Mouse (Mus musculus) kidney, postnatal 36 days (tissue): Measurements from ENCODE around the gene Exosc9.
A peak's percentile ranks its signal among the peaks of the same experiment; 100 is the strongest.

Experiments used
- DNase-seq, 2 experiments: peaks; one replicate each; pipeline ENCODE4 v3.0.0; 2021 to 2022; ENCODE audit warnings: mixed read lengths in 2 of 2

Exosc9 gene

DNA sequence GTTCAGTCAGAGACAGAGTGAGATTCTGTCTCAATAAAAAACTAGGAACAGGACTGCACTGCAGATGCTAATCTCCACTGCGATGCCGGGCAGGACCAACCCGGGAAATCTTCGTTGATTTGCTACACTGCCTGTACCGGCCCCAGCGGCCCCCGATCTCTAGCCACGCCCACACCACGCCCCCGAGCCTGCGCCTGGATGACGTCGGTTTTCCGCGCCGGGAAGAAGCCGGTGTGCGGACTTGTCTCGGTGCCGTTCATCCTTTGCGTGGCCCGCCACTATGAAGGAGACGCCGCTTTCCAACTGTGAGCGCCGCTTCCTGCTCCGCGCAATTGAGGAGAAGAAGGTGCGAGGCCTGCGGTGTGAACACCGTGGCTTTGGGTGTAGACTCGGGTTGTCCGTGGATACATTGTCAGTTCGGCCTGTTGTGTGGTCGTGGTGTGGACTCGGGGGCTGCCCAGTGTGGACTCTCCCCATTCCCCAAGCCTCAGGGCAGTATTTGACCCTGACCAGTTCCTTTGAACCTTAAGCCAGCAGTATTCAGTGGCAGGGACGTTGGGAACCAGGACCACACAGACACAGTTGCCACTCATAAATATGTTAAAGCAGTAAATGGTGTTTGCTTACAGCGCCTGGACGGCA lies at the start of gene Exosc9:
Gene Exosc9, plus strand, starts transcription at position 201 of the 642 bp plus-strand sequence.
- DNase-seq: peak; percentile 92 to 97

DNA sequence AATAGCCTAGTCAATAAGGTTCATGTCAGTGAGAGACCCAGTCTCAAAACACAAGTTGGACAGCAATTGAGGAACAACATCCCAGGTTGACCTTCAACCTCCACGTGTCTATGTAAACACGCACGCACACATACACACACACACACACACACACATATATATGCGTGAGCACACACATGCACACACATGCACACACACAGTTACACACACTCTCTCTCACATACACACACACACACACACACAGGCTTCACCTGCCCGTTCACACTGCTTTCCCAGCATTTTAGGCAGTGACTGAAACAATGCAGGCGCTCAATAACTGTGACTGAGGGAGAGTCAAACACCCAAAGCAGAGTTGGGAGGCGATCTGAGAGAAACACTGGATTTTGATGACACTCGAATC lies 47.1 kb upstream of the Exosc9 start:
- no peak for DNase-seq

DNA sequence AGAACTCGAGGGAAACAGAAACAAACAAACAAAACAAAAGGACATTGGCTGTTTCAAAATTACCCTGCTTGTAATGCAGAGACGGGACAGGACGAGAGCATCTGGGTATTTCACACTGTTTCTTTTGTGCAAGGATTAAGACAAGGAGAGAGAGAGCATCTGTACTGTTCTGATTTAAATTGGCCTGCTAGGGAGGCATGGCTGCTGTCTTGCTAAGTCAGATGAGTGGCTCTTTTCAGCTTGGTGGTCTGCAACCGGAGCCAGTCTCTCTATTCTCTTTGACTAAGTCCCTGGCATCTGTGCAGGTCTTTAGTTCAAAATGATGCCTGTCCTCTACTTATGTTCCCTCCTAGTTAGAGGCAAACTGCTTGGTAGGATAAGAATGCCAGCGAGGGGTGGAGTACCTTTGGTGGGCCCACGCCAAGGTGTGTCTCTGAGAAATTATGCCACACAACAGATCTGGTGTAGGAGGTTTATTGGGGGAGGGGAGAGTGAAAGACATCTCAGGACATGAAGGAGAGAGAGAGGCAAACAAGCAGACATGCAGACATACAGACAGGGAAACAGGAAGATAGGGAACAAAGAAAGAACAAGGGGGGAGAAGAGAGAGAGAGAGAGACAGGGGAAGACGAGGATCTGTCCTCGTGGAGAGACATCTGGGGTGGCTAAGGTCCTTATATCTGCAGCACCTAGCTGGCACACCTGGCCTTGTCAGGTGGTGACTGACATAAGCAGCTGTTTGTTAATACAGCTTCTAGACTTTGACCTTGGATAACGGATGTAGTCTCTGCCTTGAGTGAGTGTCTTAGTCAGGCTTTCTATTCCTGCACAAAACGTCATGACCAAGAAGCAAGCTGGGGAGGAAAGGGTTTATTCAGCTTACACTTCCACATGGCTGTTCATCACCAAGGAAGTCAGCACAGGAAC lies 46.3 kb upstream of the Exosc9 start:
- DNase-seq: no peak

DNA sequence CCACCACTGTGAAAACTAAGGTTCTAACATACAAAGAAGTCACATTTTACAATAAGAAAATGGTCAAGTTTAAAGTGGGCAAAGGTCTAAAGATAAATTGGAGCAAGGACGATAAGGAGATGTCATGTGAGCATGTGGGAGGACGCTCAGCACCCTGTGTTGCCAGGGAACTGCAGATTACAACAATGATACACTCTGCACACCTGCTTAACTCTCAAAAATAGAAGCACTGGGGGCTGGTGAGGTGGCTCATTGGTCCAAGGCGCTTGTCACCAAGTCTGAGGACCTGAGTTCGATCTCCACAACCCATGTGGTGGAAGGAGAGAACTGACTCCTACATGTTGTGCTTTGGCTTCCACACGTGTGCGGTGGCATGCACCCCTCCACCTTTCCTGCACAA lies 40.9 kb upstream of the Exosc9 start:
- no peak for DNase-seq

DNA sequence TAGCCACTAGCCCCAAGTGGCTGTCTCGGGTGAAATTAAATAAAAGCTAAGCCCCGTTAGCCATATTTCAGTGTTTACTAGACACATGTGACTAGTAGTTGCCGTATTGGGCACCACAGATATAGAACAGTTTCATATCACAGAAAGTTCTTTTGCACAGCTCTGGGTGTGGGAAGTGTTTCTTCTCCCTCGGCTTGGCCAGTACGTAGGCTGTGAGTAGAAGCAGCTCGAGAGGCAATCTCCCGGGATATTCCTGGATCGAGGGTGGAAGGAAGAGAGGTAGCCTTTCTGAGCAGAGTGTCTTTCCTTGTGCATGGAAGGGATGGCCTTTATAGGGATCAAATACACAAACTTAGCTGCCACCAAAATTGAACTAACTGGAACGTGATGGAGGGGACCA lies 36.2 kb upstream of the Exosc9 start:
- DNase-seq: no peak

DNA sequence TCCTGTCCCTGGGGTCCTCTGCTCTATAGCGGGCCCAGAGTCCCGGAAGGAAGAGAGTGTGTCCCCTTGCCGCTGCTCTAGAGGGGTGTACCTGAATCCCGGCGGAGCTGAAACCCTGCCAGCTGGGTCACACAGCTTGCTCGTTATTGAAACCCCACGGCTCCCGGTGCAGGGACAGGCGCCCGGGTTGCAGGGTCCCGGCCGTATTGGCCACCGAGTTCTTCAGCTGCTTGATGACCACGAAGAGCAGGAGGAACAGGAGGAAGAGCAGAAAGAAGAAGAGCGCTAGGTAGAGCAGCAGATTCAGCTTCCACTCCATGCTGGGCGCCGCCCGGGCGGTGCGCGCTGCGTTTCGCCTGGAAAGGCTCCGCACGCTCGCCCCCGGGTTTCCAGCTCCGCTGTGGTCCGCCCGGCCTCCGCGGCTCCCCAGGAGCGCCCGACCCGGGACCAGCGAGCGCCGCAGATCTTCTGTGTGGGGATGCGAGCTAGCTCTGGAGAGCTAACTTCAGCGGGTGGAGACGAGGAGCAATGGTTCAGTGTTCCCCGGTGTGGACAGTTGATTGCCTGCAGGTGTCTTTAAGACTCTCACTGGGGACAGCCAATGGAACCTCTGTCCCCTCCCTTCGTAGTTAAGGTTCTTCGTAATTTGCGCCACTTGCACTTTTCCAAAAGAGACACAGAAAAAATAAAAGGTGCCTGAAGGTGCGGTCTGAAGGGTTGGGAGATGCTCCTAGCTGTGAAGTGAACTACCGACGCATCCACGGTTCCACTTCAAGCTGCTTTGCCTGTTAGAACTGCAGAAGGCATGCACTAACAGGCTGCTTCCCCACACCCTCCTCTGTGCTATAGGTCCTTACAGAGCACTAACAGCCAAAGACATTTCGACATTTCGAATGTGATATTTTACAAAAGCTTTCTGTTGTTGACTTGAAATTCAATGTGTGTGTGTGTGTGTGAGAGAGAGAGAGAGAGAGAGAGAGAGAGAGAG lies 31.0 kb upstream of the Exosc9 start, which contains the start of gene Gm11549:
Gene Gm11549, minus strand, starts transcription at position 741 of the 988 bp plus-strand sequence.
- DNase-seq: peak in 1 of 2 experiments; percentile 19

DNA sequence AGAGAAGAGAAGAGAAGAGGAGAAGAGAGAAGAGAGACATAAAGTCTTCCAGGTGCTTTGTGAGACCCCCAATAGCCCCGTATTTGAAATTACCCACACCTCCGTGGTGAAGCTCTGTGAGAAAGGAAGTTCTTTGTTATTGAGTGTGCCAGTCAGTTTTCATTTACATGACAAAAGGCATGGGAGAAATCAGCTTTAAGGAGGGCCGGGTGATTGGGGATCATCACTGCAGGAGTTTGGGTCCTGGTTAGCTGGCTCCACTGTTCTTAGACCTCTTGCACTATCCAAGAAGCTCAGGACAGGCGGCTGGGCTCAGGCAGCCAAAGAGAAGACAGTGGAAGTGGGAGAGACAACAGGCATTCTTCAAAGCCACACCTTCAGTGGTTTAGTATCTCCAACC lies 30.3 kb upstream of the Exosc9 start:
- no peak for DNase-seq

DNA sequence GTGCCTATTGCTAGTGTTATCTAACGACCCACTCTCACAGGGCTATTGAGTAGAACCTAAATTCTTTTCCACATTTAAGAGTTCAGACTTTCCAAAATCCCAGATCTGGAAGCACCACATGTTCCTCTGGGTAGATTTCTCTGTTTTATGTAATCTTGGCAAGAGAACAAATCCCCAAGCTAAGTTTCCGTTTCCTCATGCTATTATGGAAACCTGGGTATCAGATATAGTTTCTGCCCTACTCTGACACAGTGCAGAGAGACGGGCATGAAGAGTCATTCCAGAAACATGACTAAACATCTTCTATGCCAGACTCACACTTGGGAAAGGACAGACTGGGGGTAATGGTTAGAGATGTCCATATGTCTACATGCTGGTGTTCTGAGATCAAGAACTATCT lies 27.9 kb upstream of the Exosc9 start:
- DNase-seq: no peak

DNA sequence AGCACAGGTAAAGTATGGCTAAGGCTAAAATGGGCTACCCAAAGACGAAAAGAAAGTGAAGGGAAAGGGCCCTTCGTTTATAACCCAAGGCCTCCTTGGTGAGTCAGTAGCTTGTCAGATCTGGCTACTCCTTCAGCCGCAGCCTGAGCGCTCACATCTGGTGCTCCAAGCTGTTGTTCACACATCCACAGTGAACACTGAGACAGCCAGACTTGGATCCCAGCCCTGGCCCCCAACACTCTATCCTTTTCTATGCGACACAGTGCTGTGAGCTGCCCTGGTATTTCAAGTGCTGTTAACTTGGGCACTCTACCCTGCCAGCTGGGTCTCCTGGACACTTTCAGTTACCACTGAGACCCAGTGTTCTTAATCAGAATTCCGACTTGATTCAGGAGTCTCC lies 22.1 kb upstream of the Exosc9 start:
- DNase-seq: no peak

DNA sequence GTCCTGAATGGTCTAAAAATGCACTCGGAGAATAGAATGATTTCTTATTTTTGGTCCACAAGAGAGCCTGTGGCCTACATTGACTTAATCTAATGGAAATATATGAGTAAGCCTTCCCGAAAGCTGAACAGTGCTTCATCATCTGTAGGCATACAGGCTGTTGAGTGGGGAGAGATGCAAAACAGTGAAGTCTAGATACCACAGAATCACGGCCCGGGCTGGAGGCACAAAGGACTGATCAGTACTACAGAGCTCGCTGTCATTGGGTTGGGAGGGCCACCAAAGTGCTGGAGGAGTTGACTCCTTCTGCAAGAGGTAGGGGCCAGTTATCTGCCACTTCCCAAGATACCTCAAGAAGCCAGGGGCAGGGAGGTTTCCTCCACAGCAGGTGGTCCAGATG lies 21.6 kb upstream of the Exosc9 start:
- DNase-seq: no peak

DNA sequence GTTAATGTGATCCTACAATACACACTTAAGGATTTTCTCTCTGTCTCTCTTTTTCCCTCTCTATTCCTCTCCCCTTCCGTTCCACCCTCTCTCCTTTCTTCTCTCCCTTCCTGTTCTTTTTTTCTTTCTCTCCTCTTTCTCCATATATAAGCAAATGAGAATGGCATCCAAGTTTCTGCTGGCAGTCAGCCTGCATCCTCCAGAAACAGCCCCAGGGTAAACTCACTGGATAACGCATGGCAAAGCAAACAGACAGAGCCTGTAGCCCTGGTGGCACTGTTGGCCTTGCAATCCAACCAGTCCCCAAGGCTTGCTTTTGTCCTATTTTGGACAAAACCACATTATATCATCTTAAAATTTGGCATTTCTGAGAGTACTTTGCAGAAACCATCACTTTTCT lies 21.2 kb upstream of the Exosc9 start:
- no peak for DNase-seq

DNA sequence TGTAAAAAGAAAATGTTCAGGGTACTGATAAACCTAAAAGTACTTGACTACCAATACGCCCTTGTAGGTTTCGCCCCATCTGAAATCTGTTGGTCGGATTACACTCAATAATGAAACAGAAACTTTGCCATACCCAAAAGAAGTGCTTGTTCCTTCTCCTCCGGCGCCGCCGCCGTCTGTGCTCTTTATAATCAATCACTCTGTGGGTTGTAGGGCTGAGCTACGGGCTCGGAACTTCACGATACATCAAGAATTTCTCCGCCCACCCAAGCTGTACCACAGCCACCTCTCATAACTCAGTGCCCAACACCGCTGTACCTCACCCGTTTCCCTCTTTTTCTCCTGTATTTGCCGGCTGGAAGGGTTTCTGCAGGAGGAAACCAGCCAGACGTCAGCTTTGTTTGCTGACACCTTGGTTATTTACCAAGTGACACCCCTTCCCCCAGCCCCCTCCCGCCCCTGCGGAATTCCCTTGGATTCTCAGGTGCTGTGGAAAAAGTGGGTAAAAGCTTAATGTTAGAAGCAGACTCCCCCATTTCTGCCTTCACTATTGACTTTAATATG lies 20.3 kb upstream of the Exosc9 start:
- DNase-seq: no peak

DNA sequence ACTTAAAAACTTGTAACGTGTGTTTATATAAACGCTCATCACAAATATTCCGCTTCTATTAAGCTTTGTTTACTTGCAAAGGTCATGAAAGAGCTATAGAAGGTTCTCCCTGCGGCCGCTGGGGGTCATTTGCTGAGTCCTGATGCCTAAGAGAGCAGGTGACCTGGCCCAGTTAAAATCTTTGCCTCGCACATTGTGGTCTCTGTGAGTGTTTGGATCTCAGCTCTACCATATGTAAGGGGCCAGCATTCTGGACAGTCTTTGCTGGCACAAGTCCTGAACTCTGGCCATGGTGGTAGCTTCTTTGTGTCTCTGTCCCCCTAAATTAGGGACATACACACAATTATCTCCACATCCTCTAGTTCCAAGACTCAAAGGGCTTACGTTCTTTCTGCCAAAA lies 19.7 kb upstream of the Exosc9 start:
- no peak for DNase-seq

DNA sequence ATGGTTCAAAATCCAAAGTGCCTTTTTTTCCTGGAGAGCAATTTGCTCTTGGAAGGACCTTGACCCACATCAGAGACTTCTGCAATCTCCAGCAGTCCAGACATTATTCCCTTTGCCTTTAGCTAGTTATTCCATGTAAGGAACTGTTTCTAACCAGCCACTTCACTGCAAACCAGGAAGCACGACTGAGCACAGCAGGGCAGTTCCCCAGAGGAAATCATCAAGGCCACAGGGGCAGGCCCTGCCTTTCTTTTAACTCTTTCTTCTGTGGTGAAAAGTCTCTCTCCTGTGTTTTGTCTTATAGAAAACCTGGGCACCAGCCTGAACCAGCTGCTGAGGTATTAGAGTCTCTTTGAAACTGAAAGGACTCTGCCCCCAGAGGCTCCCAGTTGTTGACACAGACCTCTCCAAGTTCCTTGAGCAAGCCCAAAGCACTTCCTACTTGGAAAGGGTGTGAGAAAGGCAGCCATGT lies 19.2 kb upstream of the Exosc9 start:
- DNase-seq: no peak

DNA sequence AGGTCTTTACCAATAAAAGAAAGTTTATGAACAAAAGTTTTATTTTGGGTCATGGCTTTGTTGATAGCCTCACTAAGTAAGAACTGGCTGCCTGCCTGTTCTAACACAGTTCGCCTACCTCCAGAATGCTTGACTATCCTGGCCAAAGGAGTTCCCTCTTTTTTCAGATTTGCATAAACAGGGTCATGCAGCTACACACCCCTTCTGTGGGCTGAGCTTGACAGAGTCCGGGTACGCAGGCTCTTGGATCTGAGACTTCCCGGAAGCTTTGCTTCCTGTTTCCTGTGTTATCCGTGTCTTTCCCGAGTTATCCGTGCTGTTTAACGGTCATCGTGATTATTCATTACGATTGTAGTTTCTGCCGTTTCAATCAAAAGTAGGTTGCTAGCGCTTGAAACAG lies 16.4 kb upstream of the Exosc9 start:
- no peak for DNase-seq

DNA sequence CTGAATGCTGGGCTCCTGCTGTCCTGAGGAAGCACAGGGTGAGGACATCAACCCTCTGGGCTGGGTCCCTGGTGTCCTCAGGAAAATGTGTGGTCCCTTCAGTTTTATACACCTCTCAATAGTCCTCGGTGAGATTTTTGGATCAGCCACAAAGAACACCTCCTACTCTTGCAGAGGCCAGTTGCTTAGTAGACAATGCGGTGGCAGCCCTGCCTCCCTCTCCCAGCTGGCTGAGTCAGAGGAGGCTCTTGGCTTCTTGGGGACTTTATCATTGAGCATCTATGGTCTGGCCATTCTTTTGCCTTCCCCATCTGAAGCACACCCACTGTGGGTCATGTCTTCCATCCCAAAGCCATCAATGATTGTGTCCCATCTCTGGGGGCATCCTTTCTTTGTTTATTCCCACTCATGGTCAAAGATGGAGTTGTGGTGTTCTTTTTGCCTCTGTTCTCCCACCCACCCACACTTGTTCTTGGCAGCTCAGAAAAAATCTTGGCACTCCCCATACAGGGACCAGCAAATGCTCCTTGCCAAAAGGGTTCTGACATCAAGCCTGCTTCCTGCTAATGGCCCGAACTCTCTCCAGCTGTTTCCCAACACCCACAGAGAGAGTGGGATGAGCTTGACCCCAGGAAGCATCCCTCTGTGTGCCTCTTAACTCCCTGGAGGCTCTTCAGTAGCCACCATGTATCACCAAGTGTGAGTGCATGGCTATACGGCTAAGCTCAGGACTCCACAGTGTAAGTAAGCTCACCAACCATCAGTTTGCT lies 14.5 kb upstream of the Exosc9 start:
- no peak for DNase-seq

DNA sequence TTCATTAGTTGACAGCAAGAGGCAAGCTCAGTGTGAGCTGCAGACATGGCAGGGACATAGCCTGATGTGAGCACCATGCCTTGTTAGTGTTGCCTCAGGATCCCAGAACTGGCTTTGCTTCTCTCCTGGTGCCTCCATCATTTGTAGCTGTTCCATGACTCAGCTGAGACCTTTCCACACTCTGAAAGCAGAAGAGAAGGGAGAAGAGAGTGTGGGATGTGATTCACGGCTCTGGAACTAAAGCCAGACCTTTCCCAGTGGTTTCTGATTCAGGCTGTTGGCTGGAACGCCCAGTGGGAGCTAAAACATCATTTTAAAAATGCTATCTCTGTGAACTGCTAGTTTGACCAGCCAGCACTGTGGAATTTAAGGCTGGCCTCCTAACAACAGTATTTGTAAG lies 11.7 kb upstream of the Exosc9 start:
- DNase-seq: no peak

DNA sequence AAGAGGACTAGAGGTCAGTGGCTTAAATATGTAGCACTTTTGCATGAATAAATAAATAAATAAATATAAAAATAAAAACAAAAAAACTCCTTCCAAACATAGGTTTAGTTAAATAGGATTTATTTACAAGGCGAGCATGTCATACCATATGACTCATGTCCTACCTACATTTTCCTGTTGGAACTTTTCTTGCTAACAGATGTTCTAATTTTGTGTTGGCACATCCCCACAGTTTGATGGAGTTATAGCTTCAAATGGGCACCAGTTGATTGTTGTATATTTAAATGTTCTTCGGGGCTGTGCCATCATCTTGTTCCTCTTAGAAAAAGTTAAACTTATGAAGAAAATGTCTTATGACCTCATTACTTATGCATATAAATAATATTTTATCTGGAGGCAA lies 11.0 kb upstream of the Exosc9 start:
- no peak for DNase-seq

DNA sequence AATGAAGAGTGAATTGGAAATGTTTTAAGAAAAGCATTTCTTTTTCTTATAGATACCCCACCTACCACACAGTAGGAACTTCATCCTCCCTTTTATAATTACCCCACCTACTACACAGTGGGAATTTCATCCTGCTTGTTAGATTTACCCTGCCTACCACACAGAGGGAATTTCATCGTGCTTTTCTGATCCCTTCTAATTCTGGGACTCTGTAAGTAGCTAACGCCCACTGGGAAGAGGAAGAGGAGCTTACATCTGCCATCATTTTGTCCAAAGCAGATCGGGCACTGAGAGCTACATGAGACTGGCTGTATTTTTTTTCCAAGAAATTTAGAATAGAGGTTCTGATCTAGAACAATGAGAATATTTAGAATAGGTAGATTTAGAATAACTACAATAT lies 7.4 kb upstream of the Exosc9 start:
- no peak for DNase-seq

DNA sequence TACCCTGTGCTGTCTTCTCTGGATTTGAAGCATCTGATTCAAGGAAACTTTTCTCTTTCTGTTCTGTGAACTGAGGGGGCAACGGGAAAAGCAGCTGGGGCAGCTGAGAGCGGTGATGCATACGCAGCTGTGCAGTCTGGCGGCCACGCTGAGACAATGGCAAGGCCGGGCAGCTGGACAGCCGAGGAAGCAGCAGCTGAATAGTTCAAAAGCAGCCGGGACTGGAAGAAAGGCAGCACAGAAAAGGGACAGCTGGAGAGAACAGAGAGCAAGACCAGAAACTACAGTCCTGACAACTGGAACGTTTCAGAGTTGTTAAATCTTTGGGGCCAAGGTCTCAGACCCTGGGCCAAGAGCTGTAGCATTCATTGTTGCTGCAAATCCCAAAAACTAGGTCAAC lies 1.1 kb upstream of the Exosc9 start:
- no peak for DNase-seq

DNA sequence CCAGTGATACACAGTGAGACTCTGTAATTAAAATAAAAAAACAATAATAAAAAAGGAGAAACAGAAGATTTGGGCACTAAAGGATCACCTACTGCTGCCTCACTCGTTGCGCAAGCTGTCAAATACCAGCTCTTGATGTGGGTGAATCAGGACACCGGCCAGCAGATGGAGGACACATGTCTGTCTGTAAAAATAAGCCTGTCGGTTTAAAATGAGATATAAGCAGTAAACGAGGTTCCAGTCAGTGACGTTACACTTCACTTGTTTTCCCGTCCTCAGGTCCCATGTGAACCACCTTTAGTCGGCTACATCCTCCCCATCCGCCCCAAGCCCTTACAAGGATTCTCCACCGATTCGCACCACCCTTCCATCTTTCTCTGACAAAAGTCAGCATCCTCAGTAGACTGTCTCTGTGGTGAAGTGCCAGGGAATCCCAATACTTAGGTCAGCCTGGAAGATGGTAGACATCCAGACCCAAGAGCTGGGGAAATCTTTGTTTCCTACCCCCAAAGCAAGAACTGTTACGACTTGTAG lies 488 bp upstream of the Exosc9 start:
- peak in 1 of 2 experiments; percentile 10 for DNase-seq
